Mouse (Mus musculus): Measurements from ENCODE around the gene Llgl1. TPM values are rescaled to one million over a fixed set of nuclear protein-coding genes. Genes with fewer than 3 reads are reported as not detected.

The Llgl1 gene
- polyA plus RNA-seq (2012; rRNA removed) = 9.9 and 11.0 TPM in 2 replicates

GRCm38 (mm10) chr11:60699524-60700075 is at the start of gene Llgl1:
Gene Llgl1, plus strand, starts transcription at chr11:60699723.

GRCm38 (mm10) chr11:60726601-60727391 is 27.3 kb downstream of the Llgl1 start, which contains the start of gene Flii:
Gene Flii, minus strand, starts transcription at chr11:60727263.

GRCm38 (mm10) chr11:60728260-60728761 is 28.8 kb downstream of the Llgl1 start, which contains the start of gene Mief2:
Gene Mief2, plus strand, starts transcription at chr11:60728398.

Other genes starting within 250 kb of the Llgl1 start
- 20.7 and 24.3 TPM in 2 replicates for gene Drg2, start 245.1 kb upstream of the Llgl1 start, polyA plus RNA-seq (2012; rRNA removed)
- gene Myo15, start 230.4 kb upstream of the Llgl1 start, polyA plus RNA-seq (2012; rRNA removed) = 0.54 and 0.60 TPM in 2 replicates
- 6.9 and 8.4 TPM in 2 replicates for gene Alkbh5, start 163.3 kb upstream of the Llgl1 start, polyA plus RNA-seq (2012; rRNA removed)
- 32.0 and 32.6 TPM in 2 replicates for gene Flii, start 27.5 kb downstream of the Llgl1 start, polyA plus RNA-seq (2012; rRNA removed)
- gene Mief2, start 28.7 kb downstream of the Llgl1 start, polyA plus RNA-seq (2012; rRNA removed) = 2.0 and 2.2 TPM in 2 replicates
- gene Top3a, start 77.6 kb downstream of the Llgl1 start, polyA plus RNA-seq (2012; rRNA removed) = 4.4 and 5.5 TPM in 2 replicates
- gene Smcr8, start 77.8 kb downstream of the Llgl1 start, polyA plus RNA-seq (2012; rRNA removed) = 3.8 and 5.0 TPM in 2 replicates
- 26.8 and 32.0 TPM in 2 replicates for gene Shmt1, start 112.0 kb downstream of the Llgl1 start, polyA plus RNA-seq (2012; rRNA removed)
- gene Dhrs7b, start 130.9 kb downstream of the Llgl1 start, polyA plus RNA-seq (2012; rRNA removed) = 7.8 and 10.2 TPM in 2 replicates
- 28.6 and 32.0 TPM in 2 replicates for gene Tmem11, start 179.5 kb downstream of the Llgl1 start, polyA plus RNA-seq (2012; rRNA removed)
- gene Natd1, start 215.0 kb downstream of the Llgl1 start, polyA plus RNA-seq (2012; rRNA removed) = 9.1 and 10.5 TPM in 2 replicates
- gene Map2k3, start 232.3 kb downstream of the Llgl1 start, polyA plus RNA-seq (2012; rRNA removed) = 31.0 and 50.3 TPM in 2 replicates